Mouse (Mus musculus) lung, embryonic 16.5 days (tissue): Measurements from ENCODE around the gene Olfm4. TPM values are rescaled to one million over a fixed set of nuclear protein-coding genes. Genes with fewer than 3 reads are reported as not detected.

Experiments used
- ATAC-seq: fragments of 200-750 bp; cut with Nextera tagmentation; 2 replicates; pipeline ENCODE4 v1.8.0; 2017; ENCODE audit warnings: low read depth, mild to moderate bottlenecking, moderate library complexity
- H3K27ac ChIP-seq: fragments of 300-500 bp; sonication (generic); 2 replicates; pipeline ENCODE4 v1.5.1; 2014; ENCODE audit warnings: mild to moderate bottlenecking, control low read depth, low read length
- H3K27me3 ChIP-seq: fragments of 300-500 bp; sonication (generic); 2 replicates; pipeline ENCODE4 v1.6.1; 2014; ENCODE audit warnings: low read depth, low read length, mixed read lengths; ENCODE audit not compliant: control insufficient read depth, insufficient read depth
- H3K36me3 ChIP-seq: fragments of 300-500 bp; sonication (generic); 2 replicates; pipeline ENCODE4 v1.6.1; 2014; ENCODE audit warnings: low read length; ENCODE audit not compliant: control insufficient read depth, insufficient read depth
- H3K4me1 ChIP-seq: fragments of 300-500 bp; sonication (generic); replicated peaks from 2 replicates; pipeline ENCODE4 v1.6.1; 2014; ENCODE audit warnings: low read length, mixed read lengths; ENCODE audit not compliant: control insufficient read depth, insufficient read depth
- H3K4me2 ChIP-seq: fragments of 300-500 bp; sonication (generic); 2 replicates; pipeline ENCODE4 v1.6.1; 2014; ENCODE audit warnings: low read depth, low read length, control low read depth
- H3K4me3 ChIP-seq: fragments of 300-500 bp; sonication (generic); 2 replicates; pipeline ENCODE4 v1.5.1; 2014; ENCODE audit warnings: mild to moderate bottlenecking, low read length, control low read depth
- H3K9ac ChIP-seq: fragments of 300-500 bp; sonication (generic); 2 replicates; pipeline ENCODE4 v1.6.1; 2014; ENCODE audit warnings: low read length, control low read depth
- H3K9me3 ChIP-seq: fragments of 300-500 bp; sonication (generic); 2 replicates; pipeline ENCODE4 v1.6.1; 2016; ENCODE audit warnings: low read length; ENCODE audit not compliant: control insufficient read depth
- WGBS: fragments of 180-500 bp; shearing (Covaris S2); extraction: QIAGEN DNeasy Blood & Tissue Kit; methylation state at CpG from one replicate; pipeline ENCODE4 v1.1.7; 2014; 5-methylcytosine and 5-hydroxymethylcytosine counted together
- polyA plus RNA-seq: library from polyadenylated mRNA; unstranded; fragments of >200 nt; fragmentation: Nextera tagmentation; extraction: Ambion mirVana; gene quantifications from 2 replicates; pipeline ENCODE4 v1.2.1, GENCODE M21; 2015

Gene Olfm4
- polyA plus RNA-seq, 1 experiment from 2014 or later, result 1.4 TPM

DNA sequence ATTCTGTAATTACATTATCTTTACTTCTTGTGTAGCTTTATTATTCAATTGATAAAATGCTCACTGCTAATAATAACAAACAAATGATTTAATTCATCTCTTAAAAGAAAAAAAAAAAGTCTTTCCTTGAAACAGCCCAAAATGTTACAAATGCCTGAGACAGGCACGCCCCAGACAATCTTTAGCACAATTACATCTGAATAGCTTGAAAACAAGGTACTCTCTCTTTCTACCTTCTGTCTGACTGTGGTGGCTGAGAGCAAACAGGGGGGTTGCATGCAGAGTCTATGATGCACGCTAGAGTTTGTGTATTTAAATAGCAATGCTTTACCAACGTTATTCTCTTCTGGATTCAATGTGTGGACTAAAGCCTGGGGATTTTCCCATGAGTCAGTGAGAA lies 71.8 kb downstream of the Olfm4 start:
- Histone ChIP-seq H3K9ac (no peak overlapping the region), H3K36me3 (no peaks in the 10 kb centered on the region), H3K27ac (no peak overlapping the region), H3K27me3 (no peaks in the 10 kb centered on the region), H3K4me2 (no peak overlapping the region), H3K9me3 (no peaks in the 10 kb centered on the region), H3K4me3 (no peak overlapping the region), H3K4me1 (no peaks in the 10 kb centered on the region)
- ATAC-seq, result no peak
- 49% methylated on average over 3 of the region's 3 CpGs for WGBS

DNA sequence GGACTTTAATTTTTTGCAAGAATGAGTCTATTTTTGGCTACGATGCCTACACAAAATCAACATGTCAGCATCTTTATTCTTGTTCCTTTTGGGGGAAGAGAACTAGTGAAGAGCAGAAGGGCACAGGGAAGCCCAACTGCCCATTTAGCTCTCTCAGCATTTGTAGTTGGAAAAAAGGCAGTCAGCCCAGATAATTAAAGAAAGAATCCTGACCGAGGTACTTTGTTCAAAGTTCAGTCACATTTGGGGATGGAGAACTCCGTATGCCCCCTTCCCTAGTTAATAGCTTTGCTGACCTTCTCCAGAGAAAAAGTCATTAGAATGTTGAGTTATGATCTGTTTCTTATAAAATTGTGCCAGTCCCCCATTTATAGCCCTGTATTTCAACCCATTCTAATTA lies 77.8 kb downstream of the Olfm4 start:
- no peak for ATAC-seq
- Histone ChIP-seq H3K9ac (no peak overlapping the region), H3K36me3 (no peaks in the 10 kb centered on the region), H3K4me3 (no peak overlapping the region), H3K4me2 (no peak overlapping the region), H3K27me3 (no peaks in the 10 kb centered on the region), H3K9me3 (no peaks in the 10 kb centered on the region), H3K27ac (no peak overlapping the region), H3K4me1 (no peaks in the 10 kb centered on the region)
- 74% methylated on average over 3 of the region's 3 CpGs for WGBS

DNA sequence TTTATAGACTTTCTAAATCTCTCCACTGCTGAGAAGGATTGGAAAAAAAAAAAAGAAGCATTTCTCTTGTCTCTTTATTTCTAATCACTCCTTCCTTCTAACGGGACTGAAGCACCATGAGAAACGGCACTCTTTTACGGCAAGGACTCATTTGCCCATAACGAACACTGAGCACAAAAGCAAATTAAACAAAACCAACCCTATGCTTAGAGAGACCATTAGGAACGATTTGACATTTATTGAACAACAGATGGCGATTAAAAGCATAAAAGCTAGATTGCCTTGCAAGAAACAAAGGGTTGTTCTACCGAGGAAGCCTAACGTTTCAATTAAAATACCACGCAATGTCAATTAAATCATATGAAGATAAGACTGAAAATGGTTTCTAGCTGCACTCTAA lies 79.0 kb downstream of the Olfm4 start:
- Histone ChIP-seq H3K4me3 (no peak overlapping the region), H3K4me1 (no peaks in the 10 kb centered on the region), H3K9me3 (no peaks in the 10 kb centered on the region), H3K27me3 (no peaks in the 10 kb centered on the region), H3K9ac (no peak overlapping the region), H3K4me2 (no peak overlapping the region), H3K36me3 (no peaks in the 10 kb centered on the region), H3K27ac (no peak overlapping the region)
- ATAC-seq, result no peak
- WGBS, result 82% methylated on average over 9 of the region's 9 CpGs

DNA sequence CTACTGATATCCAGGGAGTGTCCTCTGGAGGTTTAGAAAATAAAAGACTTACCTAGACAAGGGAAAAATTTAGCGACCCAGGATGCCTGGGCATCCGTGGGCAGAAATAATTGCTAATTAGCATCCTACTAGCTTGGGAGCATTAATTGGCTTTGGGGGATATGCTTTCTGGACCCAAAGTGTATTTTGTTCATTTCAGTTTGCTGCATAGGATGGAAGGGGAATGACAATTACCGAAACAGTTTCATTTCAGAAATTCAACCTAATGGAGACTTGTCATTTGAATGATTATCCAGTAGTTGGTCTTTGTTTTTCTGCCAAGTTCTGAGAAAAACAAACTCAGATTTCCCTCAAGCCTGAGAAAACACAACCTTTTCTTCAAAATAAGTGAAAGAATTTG lies 86.7 kb downstream of the Olfm4 start:
- 82% methylated on average over 3 of the region's 3 CpGs for WGBS
- Histone ChIP-seq H3K27me3 (no peaks in the 10 kb centered on the region), H3K4me3 (no peak overlapping the region), H3K4me2 (no peak overlapping the region), H3K9me3 (no peaks in the 10 kb centered on the region), H3K4me1 (no peaks in the 10 kb centered on the region), H3K9ac (no peak overlapping the region), H3K27ac (no peak overlapping the region), H3K36me3 (no peaks in the 10 kb centered on the region)
- ATAC-seq, result no peak

Other genes with a start within 250 kb of the Olfm4 start
- gene Pcdh8, start 212.8 kb upstream of the Olfm4 start, polyA plus RNA-seq, result 0.26 TPM in 1 of 2 replicates, not detected in the other